Mouse (Mus musculus): ENCODE measurements around the gene Olfr655. TPM values are rescaled to one million over a fixed set of nuclear protein-coding genes. Genes with fewer than 3 reads are reported as not detected.
A peak's percentile ranks its signal among the peaks of the same experiment; 100 is the strongest.

Gene Olfr655
- not detected for total RNA-seq (2021)
- long read RNA-seq, experiment 1: 0 reads
- long read RNA-seq, experiment 2: 0 reads

DNA sequence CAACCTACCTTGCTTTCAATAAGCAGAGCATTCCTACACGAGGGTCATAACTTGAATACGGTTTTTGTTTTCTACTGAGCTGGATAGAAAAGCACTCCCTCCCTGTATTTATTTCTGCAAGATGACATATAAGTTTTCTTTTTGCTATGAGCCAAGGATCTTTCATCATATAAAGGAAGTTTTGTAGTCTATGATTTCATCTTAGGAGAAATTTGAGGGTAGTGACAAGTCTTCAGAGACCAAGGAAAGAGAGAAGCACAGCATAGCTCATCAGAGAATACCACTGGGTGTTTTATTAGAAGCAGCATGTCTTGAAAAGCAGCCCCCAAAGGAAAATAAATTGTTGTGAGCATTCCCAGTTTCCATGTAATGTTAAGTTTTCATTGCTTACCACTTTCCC, at the start of gene Olfr655:
Gene Olfr655, minus strand, starts transcription at position 101 of the 400 bp plus-strand sequence.
- no peak for DNase-seq (ENCODE audit: low spot score in 2 of 2)

DNA sequence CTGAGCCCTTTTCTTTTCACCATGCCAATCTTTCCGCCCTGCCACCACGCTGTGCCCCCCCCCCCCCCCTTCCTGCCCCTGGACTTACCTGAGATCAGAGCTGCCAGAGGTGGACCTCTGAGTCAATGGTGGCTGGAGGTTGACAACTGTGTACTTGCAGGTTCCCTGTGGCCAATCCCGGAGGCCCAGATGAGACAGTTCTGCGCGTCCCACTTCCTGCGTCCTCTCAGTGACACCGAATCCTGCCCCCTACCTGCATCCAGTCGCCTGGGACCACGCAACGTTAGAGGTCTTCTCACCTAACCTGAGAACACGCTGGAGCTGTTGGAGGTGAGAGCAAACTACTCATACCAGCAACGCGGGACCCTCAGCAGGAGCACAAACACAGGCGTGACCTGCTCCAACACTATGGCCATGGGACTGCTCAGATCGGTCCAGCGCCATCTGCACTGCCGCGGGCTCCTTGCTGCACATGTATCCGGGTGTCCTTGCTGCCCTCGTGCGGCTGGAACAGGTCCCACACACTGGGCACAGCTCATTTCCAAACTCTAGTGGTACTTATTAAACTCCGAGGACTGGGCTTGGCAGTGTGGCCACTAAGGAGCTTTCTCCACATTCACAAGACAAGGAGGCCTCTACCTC, 45.4 kb upstream of the Olfr655 start, which contains the start of gene Olfr658:
Gene Olfr658, minus strand, starts transcription at position 465 of the 642 bp plus-strand sequence.
- peak; percentile 10 to 22 for DNase-seq (ENCODE audit: low spot score in 2 of 2)

DNA sequence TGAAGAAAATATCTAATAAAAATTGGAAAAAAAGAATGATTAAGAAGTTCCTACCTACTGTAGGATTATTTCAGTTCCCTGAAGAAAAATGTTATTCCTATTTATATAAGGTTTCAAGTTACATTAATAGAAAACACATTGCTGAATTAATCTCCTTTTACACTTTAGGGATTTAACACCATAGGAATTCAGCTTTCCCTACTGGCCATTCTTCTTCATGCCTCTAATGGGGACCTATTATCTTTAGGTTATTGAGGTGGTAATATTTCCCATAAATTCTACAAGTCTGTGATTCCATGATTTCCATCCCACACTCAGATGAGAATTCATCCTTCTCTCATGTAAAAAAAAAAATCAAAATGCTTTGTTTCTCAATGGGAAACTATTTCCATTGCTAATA, 22.9 kb upstream of the Olfr655 start, which contains the start of gene Olfr657:
Gene Olfr657, plus strand, starts transcription at position 301 of the 400 bp plus-strand sequence.
- no peak for DNase-seq (ENCODE audit: low spot score in 2 of 2)

DNA sequence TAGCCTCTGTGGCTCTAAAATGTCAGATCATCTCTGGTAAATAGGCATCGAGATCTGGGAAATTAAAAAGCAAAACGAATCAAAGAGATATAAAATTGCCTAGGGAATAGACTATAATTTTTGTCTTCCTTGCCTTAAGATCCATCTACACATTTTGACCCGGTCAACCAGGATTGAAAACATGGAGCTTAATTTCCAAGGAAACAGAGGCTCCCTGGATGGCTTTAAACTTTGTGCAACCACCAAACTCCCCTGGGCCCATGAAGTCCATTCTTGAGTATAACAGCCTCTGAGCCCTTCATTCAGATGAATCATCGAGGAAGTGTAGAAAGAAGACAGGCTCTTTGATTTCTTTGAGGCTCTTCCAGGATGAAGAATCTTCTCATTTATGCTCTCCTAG, 12.1 kb upstream of the Olfr655 start, which contains the start of gene Olfr656:
Gene Olfr656, plus strand, starts transcription at position 301 of the 400 bp plus-strand sequence.
- DNase-seq (ENCODE audit: low spot score in 2 of 2): no peak

DNA sequence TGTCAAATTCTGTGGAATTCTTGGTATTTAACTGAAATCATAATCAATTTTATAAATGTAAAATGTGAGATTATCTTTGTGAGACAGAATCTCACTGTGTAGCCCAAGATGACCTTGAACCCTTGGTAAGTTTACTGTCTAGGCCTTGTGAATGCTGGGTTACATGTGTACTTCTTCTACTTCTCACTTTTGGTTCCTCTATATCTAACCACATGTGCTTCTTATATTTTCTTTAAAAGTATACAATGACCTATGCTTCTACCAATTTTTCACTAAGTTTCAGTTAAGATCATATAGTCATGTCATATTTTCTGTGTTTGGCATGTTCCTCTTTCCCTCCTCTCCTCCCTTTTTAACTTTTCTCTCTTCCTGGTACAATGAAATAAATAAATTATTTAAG, 3.1 kb upstream of the Olfr655 start:
- no peak for DNase-seq (ENCODE audit: low spot score in 2 of 2)

DNA sequence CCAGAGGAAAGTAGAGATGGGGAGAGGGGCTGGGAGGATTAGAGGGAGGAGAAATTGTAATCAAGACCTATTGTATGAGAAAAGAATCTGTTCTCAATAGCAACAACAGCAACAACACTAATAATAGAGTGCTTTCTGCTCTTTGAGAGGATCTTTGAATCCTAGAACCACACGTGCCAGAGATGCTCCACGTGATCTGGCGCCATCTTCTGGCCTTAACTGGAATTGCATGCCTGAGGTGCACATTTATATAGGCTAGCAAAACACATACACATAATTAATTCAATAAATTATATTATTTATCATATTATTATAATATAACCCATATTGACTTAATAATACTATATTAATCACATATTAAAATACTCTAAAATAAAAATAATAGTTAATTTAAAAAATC, 1.6 kb upstream of the Olfr655 start:
- peak; percentile 26 to 55 for DNase-seq (ENCODE audit: low spot score in 2 of 2)

DNA sequence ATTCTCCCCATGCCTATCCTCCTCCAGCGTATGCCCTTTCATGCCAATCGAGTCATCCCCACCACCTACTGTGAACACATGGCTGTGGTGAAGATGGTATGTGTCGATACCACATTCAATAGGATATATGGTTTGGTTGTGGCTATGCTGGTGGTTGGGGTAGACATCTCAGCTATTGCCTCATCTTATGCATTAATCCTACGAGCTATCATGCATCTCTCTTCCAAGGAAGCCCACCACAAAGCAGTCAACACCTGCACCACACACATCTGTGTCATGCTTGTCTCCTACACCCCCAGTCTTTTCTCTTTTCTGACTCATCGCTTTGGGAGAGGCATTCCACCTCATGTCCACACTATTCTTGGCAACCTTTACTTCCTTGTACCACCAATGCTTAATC, 13.3 kb downstream of the Olfr655 start:
- no peak for DNase-seq (ENCODE audit: low spot score in 2 of 2)

DNA sequence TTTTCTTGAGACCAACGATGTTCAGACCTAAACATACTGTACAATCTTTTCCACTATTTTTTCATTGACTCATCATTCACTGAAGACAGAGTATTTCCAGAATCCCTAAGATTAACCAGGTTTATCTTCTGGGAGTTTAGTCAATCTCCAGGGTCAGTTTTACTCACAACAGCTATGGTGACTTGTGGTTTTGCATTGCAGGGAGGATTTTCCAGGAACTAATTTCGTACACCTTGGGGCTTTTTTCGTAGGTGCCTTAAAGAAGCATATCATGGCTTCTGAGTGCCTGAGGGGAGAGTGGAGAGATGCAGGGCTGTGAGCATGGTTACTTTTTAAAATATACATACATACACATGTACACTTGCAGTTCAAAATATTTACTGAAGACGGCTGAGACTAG, 14.9 kb downstream of the Olfr655 start, which contains the start of gene Olfr654:
Gene Olfr654, plus strand, starts transcription at position 301 of the 400 bp plus-strand sequence.
- DNase-seq (ENCODE audit: low spot score in 2 of 2): no peak

DNA sequence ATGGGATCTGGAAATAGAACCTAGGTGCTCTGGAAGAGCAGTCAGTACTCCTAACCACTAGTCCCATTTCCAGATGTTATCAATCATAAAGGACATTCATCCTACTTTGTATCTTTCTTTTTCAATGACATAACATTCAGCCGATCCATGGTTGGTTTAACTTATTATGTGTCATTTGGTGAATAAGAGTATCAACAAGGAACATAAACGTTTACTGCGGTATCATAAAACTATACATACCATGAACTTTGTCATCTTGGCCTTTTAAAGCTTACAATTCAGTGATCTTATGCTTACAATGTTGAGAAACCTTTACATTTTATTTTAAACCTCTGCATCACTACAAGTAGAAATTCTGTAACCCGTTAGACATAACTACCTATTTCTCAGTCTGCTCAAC, 20.1 kb downstream of the Olfr655 start:
- DNase-seq (ENCODE audit: low spot score in 2 of 2): no peak

DNA sequence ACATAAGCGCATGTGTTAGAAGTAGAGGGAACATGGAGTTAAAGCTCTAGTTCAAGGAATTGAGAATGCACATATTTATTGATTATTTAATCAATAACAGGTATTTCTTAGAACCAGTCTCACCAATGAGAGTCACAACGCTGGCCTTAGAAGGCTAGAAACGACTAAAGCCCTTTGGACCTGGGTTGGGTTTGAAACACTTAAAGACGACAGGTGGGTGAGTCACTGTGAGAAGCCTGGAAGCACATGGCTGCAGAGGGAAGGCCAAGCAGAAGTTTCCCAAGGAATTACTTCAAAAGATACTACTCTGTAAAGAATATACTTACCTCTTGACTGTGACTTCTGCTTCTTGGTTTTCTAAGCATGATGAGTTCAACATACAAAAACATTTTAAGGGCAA, 20.7 kb downstream of the Olfr655 start:
- DNase-seq (ENCODE audit: low spot score in 2 of 2): no peak

DNA sequence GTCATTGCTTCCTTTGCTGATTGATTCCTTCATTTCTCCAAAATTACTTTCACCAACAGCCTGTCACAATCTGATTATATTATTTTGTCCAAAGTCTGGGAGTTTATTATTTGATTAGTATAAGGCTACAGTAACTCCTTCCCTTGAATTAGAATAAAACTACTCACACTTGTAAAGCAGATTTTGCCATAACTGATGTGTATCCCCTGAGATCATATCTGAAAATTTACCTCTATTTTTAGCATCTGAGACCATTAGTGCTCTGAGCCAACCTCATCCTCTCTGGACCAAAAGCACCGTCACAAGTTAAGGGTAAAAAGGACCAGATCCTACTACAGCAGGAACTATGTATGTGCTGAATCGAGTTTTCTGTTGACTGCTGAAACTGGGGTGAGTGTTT, 24.6 kb downstream of the Olfr655 start, which contains the start of gene Olfr653:
Gene Olfr653, plus strand, starts transcription at position 301 of the 400 bp plus-strand sequence.
- DNase-seq (ENCODE audit: low spot score in 2 of 2): no peak

DNA sequence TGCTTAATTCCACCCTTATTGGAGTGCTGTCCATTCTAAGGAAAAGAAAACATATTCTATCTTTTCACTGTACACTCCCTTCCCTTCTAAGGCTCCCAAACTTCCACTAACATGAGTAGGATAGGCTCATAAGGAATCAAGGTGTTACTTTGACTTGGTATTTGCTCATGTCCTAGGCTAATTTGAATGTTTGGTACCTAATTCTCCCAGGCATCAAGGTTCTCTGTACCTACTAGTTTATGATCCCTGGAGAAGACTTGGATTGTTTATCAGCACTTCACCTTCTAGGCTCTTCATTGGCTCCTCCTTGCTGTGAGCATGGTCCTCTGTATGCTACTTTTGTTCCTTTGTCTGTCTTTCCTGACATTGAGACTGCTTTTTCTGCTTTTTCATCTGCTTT, 41.0 kb downstream of the Olfr655 start, which contains the start of gene Olfr652:
Gene Olfr652, plus strand, starts transcription at position 301 of the 400 bp plus-strand sequence.
- no peak for DNase-seq (ENCODE audit: low spot score in 2 of 2)

DNA sequence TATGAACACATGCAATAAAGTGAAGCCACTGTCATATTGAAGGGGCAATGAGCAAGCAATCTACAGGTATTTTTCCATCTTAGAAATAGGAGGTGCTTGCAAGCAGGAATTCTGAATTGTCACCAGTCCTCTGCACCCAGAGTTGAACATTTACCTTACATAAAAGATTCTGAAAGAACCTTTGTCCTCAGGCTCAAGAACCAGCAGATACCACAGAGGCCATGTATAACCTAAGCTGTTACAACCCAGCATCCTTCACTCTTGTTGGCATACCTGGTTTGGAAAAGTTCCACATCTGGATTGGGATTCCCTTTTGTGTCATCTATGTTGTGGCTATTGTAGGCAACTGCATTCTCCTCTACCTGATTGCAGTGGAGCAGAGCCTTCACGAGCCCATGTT, 48.9 kb downstream of the Olfr655 start:
- DNase-seq (ENCODE audit: low spot score in 2 of 2): no peak

DNA sequence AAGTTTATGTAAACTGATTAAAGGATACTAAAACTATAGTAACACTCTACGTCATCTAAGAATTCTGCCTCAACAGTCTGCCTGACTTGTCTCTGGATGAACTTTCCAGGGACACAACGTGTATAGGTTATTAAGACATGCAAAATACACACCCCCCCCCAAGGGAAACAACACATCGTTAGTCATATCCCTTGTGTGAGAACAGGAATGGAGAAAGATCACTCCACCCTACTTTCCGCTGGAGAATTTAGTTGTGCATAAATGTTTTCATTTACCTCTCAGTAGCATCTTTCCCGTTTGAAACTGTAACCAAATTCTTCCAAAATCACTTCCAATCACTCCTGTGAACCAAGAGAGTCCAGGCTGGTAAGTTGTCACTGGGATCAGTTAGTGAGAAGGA, 51.7 kb downstream of the Olfr655 start, which contains the start of gene Olfr651:
Gene Olfr651, plus strand, starts transcription at position 301 of the 400 bp plus-strand sequence.
- DNase-seq (ENCODE audit: low spot score in 2 of 2): no peak

Other genes starting within 250 kb of the Olfr655 start
- gene Trim12c, start 248.4 kb downstream of the Olfr655 start, total RNA-seq (2021): 10 to 100 TPM in 1 of 2 experiments, 1 to 10 TPM in 1; 6.3 to 10.0 TPM
- gene Trim30b, start 231.9 kb downstream of the Olfr655 start, total RNA-seq (2021): under 1 TPM in 1 of 2 experiments, not detected in 1; 0.38 TPM
- gene Trim30c, start 200.9 kb downstream of the Olfr655 start, total RNA-seq (2021): under 1 TPM; 0.17 to 0.22 TPM
- gene Trim30a, start 136.6 kb downstream of the Olfr655 start, total RNA-seq (2021): 1 to 10 TPM; 4.8 to 5.1 TPM
- 1 to 10 TPM; 2.2 to 4.8 TPM for gene Trim30d, start 93.9 kb downstream of the Olfr655 start, total RNA-seq (2021)
- gene Olfr651, start 51.6 kb downstream of the Olfr655 start, total RNA-seq (2021): not detected
- gene Olfr652, start 40.9 kb downstream of the Olfr655 start, total RNA-seq (2021): not detected
- not detected for gene Olfr653, start 24.5 kb downstream of the Olfr655 start, total RNA-seq (2021)
- not detected for gene Olfr654, start 14.8 kb downstream of the Olfr655 start, total RNA-seq (2021)
- not detected for gene Olfr656, start 12.2 kb upstream of the Olfr655 start, total RNA-seq (2021)
- not detected for gene Olfr657, start 23.0 kb upstream of the Olfr655 start, total RNA-seq (2021)
- gene Olfr658, start 45.5 kb upstream of the Olfr655 start, total RNA-seq (2021): not detected
- gene Olfr659, start 65.0 kb upstream of the Olfr655 start, total RNA-seq (2021): not detected
- gene Olfr661, start 84.7 kb upstream of the Olfr655 start, total RNA-seq (2021): not detected
- gene Usp17le, start 175.7 kb upstream of the Olfr655 start, total RNA-seq (2021): not detected
- gene Usp17lb, start 240.8 kb upstream of the Olfr655 start, total RNA-seq (2021): not detected